Mouse (Mus musculus): Measurements from ENCODE around the gene Foxn2. TPM values are rescaled to one million over a fixed set of nuclear protein-coding genes. Genes with fewer than 3 reads are reported as not detected.
"Not testable (repeated sequence)": the region's sequence is repeated elsewhere in the genome, so short reads cannot be mapped to it uniquely, and the experiment has no call there.

Gene Foxn2
- 1 to 10 TPM; 6.7 to 7.8 (median 6.9) TPM for total RNA-seq (2022)

- DNase-seq (ENCODE audit: low spot score): peak; percentile 91
These were observed at the start of gene Foxn2 for GRCm38 (mm10) chr17:88440285-88441000. TSS of gene Foxn2 (plus strand) at chr17:88440711.

- DNase-seq (ENCODE audit: low spot score): no peak
These were observed 43.0 kb upstream of the Foxn2 start for GRCm38 (mm10) chr17:88397501-88397900.

- no peak for DNase-seq (ENCODE audit: low spot score)
These were observed 42.4 kb upstream of the Foxn2 start for GRCm38 (mm10) chr17:88398090-88398489.

- no peak for DNase-seq (ENCODE audit: low spot score)
These were observed 41.7 kb upstream of the Foxn2 start for GRCm38 (mm10) chr17:88398854-88399253.

DNA sequence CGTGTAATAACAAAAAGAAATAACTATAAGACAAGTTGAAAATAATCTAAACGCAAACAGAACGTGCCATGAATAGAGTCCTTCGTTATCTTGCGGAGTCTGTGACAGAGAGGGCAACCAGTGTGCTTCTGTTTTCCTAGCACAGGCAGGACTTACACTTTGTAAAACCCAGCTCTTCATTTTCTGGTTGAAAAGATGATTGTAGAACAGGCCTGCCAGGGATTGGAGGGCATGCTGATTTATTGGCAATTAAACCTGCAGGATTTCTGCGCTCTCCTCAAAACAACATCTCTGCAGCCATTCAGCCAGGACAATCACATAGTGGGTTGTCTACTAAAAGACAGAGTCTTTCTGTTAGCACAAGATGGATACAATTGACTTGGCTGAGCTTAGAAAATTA lies 40.4 kb upstream of the Foxn2 start:
- no peak for DNase-seq (ENCODE audit: low spot score)

GRCm38 (mm10) chr17:88400702-88401475 lies 39.6 kb upstream of the Foxn2 start:
- DNase-seq (ENCODE audit: low spot score): no peak

DNA sequence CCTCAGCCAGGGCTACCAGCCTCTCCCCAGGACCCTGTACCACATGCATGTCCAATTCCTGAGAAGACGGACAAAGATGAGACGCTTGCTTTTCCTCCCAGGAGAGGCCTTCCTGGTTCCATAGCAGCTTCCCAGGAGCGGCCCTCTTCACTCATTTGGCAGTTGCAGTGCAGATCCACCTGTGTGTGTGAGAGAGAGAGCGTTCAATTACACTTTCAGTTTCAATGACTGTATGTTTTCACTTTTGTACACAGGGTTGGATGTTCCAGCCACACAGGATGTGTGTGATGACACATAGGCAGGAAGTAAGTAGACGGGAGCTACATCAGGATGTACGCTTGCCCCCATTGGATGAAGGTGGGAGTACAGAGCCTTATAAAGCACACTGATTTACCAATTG lies 37.2 kb upstream of the Foxn2 start:
- DNase-seq (ENCODE audit: low spot score): peak; percentile 18

GRCm38 (mm10) chr17:88404471-88404870 lies 36.0 kb upstream of the Foxn2 start:
- DNase-seq (ENCODE audit: low spot score): no peak

DNA sequence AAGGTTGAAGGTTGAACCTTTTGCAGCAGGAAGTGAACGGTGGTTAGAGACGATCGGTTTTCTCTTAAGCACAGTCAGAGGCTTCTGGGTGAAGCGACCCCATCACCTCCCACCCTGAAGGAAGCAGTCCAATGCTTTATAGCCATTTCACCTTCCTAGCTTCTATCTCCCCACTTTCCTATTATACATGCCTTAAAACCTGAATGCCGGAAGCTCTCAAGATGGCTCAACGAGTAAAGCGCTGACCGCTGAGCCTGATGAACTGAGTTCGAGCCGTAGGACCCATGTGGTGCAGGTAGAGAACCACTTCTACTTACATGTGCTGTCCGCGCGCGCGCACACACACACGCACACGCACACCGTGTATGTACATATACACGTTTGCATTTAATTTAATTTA lies 35.4 kb upstream of the Foxn2 start:
- DNase-seq (ENCODE audit: low spot score): no peak

DNA sequence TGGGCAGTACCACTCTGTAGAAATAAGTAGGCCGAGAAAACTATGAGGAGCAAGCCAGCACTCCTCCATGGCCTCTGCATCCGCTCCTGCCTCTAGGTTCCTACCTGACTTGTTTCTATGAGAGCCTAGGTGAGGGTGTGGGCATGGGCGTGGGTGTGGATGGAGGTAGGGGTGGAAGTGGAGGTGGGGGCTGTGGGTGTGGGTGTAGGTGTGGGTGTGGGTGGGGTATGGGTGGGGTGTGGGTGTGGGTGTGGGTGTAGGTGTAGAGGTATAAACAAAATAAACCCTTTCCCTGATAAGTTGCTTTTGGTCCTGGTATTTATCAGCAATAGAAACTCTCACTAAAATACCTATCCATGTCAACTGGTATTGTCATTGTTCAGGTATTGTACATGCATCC lies 30.8 kb upstream of the Foxn2 start:
- no peak for DNase-seq (ENCODE audit: low spot score)

- no peak for DNase-seq (ENCODE audit: low spot score)
These were observed 27.2 kb upstream of the Foxn2 start for GRCm38 (mm10) chr17:88413155-88413836.

DNA sequence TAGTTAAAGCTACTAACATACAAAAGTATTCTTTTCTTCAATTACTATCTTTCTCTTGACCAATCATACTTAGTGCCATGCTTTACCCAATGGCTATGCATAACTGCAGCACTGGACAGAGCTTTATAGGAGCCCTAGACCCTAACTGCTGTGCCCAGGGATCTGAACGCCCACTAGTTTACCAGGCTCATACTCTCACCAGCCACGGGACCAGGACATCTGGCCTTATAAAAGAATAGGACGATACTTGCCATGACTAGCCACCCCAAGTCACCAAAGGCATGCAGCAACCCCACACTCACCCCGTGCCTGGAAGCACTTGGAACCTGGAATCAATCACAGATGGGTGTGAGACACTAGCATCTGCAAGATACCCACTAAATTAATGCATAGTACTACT lies 20.1 kb upstream of the Foxn2 start:
- DNase-seq (ENCODE audit: low spot score): no peak

DNA sequence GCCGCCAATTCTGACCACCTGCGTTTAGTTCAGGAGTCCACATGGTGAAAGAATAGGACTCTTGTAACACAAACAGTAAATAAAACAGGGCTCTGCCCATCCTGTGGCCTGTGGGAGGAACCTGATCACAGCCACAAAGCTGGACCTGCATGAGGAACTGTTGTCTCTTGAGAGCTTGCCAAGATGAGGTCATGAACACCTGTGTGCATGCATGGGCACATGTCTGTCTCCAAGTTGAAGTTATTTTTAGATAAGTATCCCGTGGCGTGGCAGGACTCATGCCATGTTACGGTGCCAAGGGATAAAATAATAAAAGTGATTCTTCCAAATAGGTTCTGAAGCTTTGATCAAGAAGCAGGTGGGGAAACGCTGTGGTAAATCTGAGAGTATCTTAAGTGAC lies 19.3 kb upstream of the Foxn2 start:
- DNase-seq (ENCODE audit: low spot score): peak; percentile 13

GRCm38 (mm10) chr17:88430719-88431118 lies 9.8 kb upstream of the Foxn2 start:
- no peak for DNase-seq (ENCODE audit: low spot score)

DNA sequence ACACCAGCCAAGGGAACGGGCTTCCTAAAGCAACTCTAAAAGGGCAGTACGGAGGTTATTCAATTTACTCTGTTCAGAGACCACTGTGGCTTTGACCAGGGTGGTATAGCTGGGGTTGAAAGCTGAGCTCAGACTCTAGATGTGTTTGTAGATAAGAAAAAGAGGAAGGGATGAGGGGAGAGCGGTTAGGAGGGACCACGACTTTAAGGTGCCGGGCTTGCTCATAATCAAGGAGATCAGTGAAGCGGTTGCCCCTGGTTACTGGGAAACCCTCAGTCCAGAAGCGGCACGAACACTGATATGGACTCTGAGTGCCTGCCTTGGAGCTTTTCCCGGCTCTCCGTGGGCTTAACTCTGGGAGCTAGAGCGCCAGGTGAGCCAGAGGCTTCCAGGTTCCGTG lies 9.0 kb upstream of the Foxn2 start:
- no peak for DNase-seq (ENCODE audit: low spot score)

GRCm38 (mm10) chr17:88431987-88432386 lies 8.5 kb upstream of the Foxn2 start:
- DNase-seq (ENCODE audit: low spot score): no peak

GRCm38 (mm10) chr17:88435322-88435721 lies 5.2 kb upstream of the Foxn2 start:
- DNase-seq (ENCODE audit: low spot score): no peak

GRCm38 (mm10) chr17:88436284-88436683 lies 4.2 kb upstream of the Foxn2 start:
- DNase-seq (ENCODE audit: low spot score): no peak

- not testable (repeated sequence) for DNase-seq (ENCODE audit: low spot score)
These were observed 3.8 kb upstream of the Foxn2 start for GRCm38 (mm10) chr17:88436749-88437148.

DNA sequence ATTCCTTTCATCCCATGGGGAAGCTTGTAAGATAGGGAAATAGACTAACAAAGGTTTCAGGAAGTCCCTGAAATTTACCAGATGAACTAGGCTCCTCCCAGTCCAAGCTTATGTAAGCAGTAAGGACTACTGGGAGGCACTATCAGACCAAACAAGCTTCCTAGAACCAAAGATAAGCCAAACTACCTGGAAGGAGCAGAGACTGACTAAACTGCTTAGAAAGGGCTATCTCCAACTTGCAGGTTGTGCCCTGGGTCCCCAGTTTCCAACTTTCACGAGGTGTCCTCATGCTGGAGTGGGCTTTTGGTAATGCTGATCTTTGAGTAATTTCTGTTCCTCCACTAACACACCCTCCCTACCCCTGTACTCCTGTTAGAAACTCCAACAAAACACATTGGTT lies 3.1 kb upstream of the Foxn2 start:
- DNase-seq (ENCODE audit: low spot score): no peak

GRCm38 (mm10) chr17:88439536-88440050 lies 918 bp upstream of the Foxn2 start:
- DNase-seq (ENCODE audit: low spot score): peak; percentile 4

GRCm38 (mm10) chr17:88441001-88441431 lies 505 bp downstream of the Foxn2 start:
- DNase-seq (ENCODE audit: low spot score): peak; percentile 36

All from heart, adult 8-10 months (tissue).